Mouse (Mus musculus) adrenal gland, adult 18-20 months (tissue): ENCODE results near the gene Mup14. TPM values are rescaled to one million over a fixed set of nuclear protein-coding genes. Genes with fewer than 3 reads are reported as not detected.
"Not testable (repeated sequence)": the region's sequence is repeated elsewhere in the genome, so short reads cannot be mapped to it uniquely, and the experiment has no call there.

Experiments
- DNase-seq, 2 experiments: peaks; one replicate each; pipeline ENCODE4 v3.0.0; 2021 to 2022; ENCODE audit warnings: low spot score in 2 of 2
- long read RNA-seq, 2 experiments: library from polyadenylated mRNA; stranded (forward); transcript quantifications; one replicate each; pipeline ENCODE4 v2.0.0; 2021
- total RNA-seq, 2 experiments: library from RNA; stranded (reverse); gene quantifications; 1 replicate in 1 of 2; 2 replicates in 1 of 2; pipeline ENCODE4 v1.2.3; 2021

Gene Mup14
- 1 to 10 TPM in 1 of 2 experiments, not detected in 1; 3.2 TPM for total RNA-seq
- long read RNA-seq, experiment 1: 0 reads
- long read RNA-seq, experiment 2, partial matches to known transcripts: 6 of 6 reads
- long read RNA-seq, experiment 2, other reads (novel, unspliced or antisense): 0 of 6 reads

DNA sequence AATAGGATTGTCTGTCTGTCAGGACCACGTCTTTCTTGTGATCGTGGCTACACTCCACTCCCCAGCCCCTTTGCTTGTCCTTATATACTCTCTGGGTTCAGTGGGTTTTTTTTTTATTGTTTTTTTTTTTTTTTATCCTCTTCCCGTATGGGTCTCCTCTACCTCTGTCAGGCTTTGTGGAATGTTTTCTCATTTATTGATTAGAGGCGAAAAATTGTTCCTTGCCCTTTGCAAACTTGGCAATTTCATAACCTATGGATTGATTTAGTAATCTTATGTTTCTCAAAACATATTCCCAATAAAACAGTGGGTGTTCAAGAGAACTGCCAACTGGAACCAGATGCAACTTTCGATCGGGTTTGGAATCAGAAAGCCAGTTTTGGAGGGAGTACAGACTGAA is at the start of gene Mup14:
Mup14 (minus strand) TSS at position 101 of the 400 bp plus-strand sequence.
- not testable (repeated sequence) for DNase-seq

DNA sequence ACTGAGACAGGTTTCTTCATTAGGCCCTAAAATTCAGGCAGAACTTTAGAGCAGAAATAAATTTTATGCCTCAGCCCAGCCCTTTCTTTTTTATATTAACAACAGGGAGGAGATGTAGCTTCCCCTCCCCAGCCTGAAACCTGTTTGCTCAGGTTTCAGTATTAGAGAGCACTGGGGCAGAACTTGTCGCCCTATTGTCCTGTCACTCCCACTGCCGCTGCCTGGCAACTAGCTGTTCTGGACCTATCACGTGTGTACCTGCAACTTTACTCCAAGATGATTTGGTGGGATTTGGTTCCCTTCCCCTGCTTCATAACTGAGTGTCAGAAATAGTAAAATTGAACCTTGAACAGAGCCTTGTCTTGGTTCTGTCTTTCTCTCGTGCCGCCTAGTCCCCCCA is 34.3 kb upstream of the Mup14 start:
- DNase-seq: not testable (repeated sequence)

Other genes starting within 250 kb of the Mup14 start
- gene Mup13, start 75.7 kb downstream of the Mup14 start, total RNA-seq: not detected
- not detected for gene Mup15, start 135.7 kb upstream of the Mup14 start, total RNA-seq
- gene Mup16, start 215.5 kb upstream of the Mup14 start, total RNA-seq: 10 to 100 TPM in 1 of 2 experiments, not detected in 1; 15.9 TPM